Comparison of ENCODE assay signal across 23 mouse cellular contexts in the genomic region with DNA sequence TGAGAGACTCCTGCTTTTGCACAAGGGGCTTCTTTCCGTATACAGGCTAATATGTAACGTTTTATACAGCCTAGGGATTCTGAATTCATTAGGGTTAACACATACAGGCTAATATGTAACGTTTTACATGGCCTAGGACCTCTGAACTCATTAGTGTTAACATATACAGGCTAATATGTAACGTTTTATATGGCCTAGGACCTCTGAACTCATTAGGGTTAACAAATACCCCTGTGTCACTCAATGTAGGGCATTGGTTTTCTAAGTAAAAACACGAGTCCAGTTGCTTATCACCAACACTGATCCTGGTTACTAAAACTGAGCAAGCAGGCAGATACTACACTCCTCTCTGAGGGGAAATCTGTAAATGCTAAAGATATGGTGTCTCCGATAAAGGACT. TPM values are rescaled to one million over a fixed set of nuclear protein-coding genes. Genes with fewer than 3 reads are reported as not detected.
DNase-seq lines count a peak whose midpoint lies in the region; ATAC-seq and TF ChIP-seq lines count a peak whose summit lies in the region.
"Had no signal": no experiment of that assay in that cellular context is flagged by ENCODE, and none has a peak within 500 bp of the region (broad histone marks: within the 10 kb centered on the region; RNA-seq: fewer than 3 reads in every experiment).

No protein-coding gene starts in this region.

- H3K27me3 ChIP-seq in kidney, embryonic 14.5 days (ENCODE audit: control insufficient read depth, insufficient read depth, low read length): no peaks in the 10 kb centered on the region
- no peaks in the 10 kb centered on the region for H3K27me3 ChIP-seq in kidney, postnatal 0 days (ENCODE audit: insufficient read depth, low read length)
- H3K27me3 ChIP-seq in intestine, postnatal 0 days (replicated peaks; ENCODE audit: control insufficient read depth, insufficient read depth, low read length): no peaks in the 10 kb centered on the region
- H3K27me3 ChIP-seq: embryonic facial prominence, embryonic 12.5 days; embryonic facial prominence, embryonic 15.5 days; heart, embryonic 12.5 days; heart, embryonic 15.5 days; hindbrain, embryonic 13.5 days had no signal

- no peak for TF ChIP-seq CTCF in kidney, postnatal 0 days (IDR thresholded peaks at IDR 0.05; ENCODE audit: low read depth)
- no peak for TF ChIP-seq CTCF in intestine, postnatal 0 days (IDR thresholded peaks at IDR 0.05; ENCODE audit: low read depth)

- no peak overlapping the region for H3K4me2 ChIP-seq in kidney, embryonic 14.5 days (replicated peaks; ENCODE audit: low read depth, low read length)
- H3K4me2 ChIP-seq in kidney, postnatal 0 days (ENCODE audit: low read length): no peak overlapping the region
- no peak overlapping the region for H3K4me2 ChIP-seq in intestine, postnatal 0 days (replicated peaks; ENCODE audit: low read depth)
- H3K4me2 ChIP-seq: embryonic facial prominence, embryonic 12.5 days; embryonic facial prominence, embryonic 15.5 days; heart, embryonic 12.5 days; heart, embryonic 15.5 days; hindbrain, embryonic 13.5 days had no signal

- DNase-seq in kidney, postnatal 14 days: no peak
- DNase-seq in kidney, postnatal 0 days (ENCODE audit: low spot score): peak; percentile 22
- no peak for DNase-seq in kidney, adult 18-20 months
- no peak for DNase-seq in yolk sac, embryonic 10.5 days (ENCODE audit: low spot score)
- DNase-seq: cerebellum, adult 11 months; cerebellum, adult 2 months; cerebellum, adult 9-11 months; cerebellum, postnatal 25 days; gastrocnemius, postnatal 25 days; heart, adult 18-20 months; heart, postnatal 10 days; heart, postnatal 36 days had no signal

- no peaks in the 10 kb centered on the region for H3K9me3 ChIP-seq in kidney, embryonic 14.5 days (ENCODE audit: control insufficient read depth, low read length)
- H3K9me3 ChIP-seq in kidney, postnatal 0 days (replicated peaks; ENCODE audit: low read length): no peaks in the 10 kb centered on the region
- no peaks in the 10 kb centered on the region for H3K9me3 ChIP-seq in intestine, postnatal 0 days (ENCODE audit: control insufficient read depth)
- H3K9me3 ChIP-seq: embryonic facial prominence, embryonic 12.5 days; embryonic facial prominence, embryonic 15.5 days; heart, embryonic 12.5 days; heart, embryonic 15.5 days; hindbrain, embryonic 10.5 days; hindbrain, embryonic 13.5 days had no signal

- H3K4me3 ChIP-seq in kidney, embryonic 14.5 days (ENCODE audit: low read length): no peak overlapping the region
- H3K4me3 ChIP-seq in kidney, postnatal 0 days (replicated peaks; ENCODE audit: low read depth, low read length): no peak overlapping the region
- H3K4me3 ChIP-seq in intestine, postnatal 0 days (ENCODE audit: low read depth, low read length): no peak overlapping the region
- H3K4me3 ChIP-seq: embryonic facial prominence, embryonic 12.5 days; embryonic facial prominence, embryonic 15.5 days; heart, embryonic 12.5 days; heart, embryonic 15.5 days; hindbrain, embryonic 10.5 days; hindbrain, embryonic 13.5 days had no signal

- 0 out of 2 replicates have a peak, but pooled peaks cover 3% of the 10 kb centered on the region for H3K4me1 ChIP-seq in kidney, embryonic 14.5 days (ENCODE audit: control insufficient read depth, insufficient read depth, low read length)
- peaks cover 5% of the 10 kb centered on the region; the same call in 1 of the 2 replicates for H3K4me1 ChIP-seq in kidney, postnatal 0 days (replicated peaks; ENCODE audit: insufficient read depth, low read length)
- no peaks in the 10 kb centered on the region for H3K4me1 ChIP-seq in intestine, postnatal 0 days (replicated peaks; ENCODE audit: control insufficient read depth, insufficient read depth, low read length)
- H3K4me1 ChIP-seq: embryonic facial prominence, embryonic 12.5 days; embryonic facial prominence, embryonic 15.5 days; heart, embryonic 12.5 days; heart, embryonic 15.5 days had no signal

- no peaks in the 10 kb centered on the region for H3K36me3 ChIP-seq in kidney, embryonic 14.5 days (ENCODE audit: control insufficient read depth, insufficient read depth, low read length)
- no peaks in the 10 kb centered on the region for H3K36me3 ChIP-seq in kidney, postnatal 0 days (ENCODE audit: insufficient read depth, low read length)
- no peaks in the 10 kb centered on the region for H3K36me3 ChIP-seq in intestine, postnatal 0 days (ENCODE audit: control insufficient read depth, insufficient read depth)
- H3K36me3 ChIP-seq: embryonic facial prominence, embryonic 12.5 days; embryonic facial prominence, embryonic 15.5 days; heart, embryonic 12.5 days; heart, embryonic 15.5 days; hindbrain, embryonic 10.5 days; hindbrain, embryonic 13.5 days had no signal

- H3K27ac ChIP-seq in kidney, embryonic 14.5 days (ENCODE audit: low read depth, low read length): no peak overlapping the region
- H3K27ac ChIP-seq in kidney, postnatal 0 days: peak overlapping the region; percentile 32; the same call in 1 of the 2 replicates
- H3K27ac ChIP-seq in intestine, postnatal 0 days (ENCODE audit: low read depth, low read length): no peak overlapping the region
- H3K27ac ChIP-seq: embryonic facial prominence, embryonic 12.5 days; embryonic facial prominence, embryonic 15.5 days; heart, embryonic 15.5 days; hindbrain, embryonic 10.5 days; hindbrain, embryonic 13.5 days had no signal

- WGBS in kidney, embryonic 14.5 days: 58% methylated on average over 6 of the region's 6 CpGs
- 55% methylated on average over 6 of the region's 6 CpGs for WGBS in kidney, postnatal 0 days
- 37% methylated on average over 6 of the region's 6 CpGs for WGBS in intestine, postnatal 0 days

- 0 out of 2 replicates have a peak, but pooled peaks have one; percentile 21 for ATAC-seq in kidney, embryonic 14.5 days (ENCODE audit: low FRiP score, low TSS enrichment)
- peak; percentile 83 for ATAC-seq in kidney, postnatal 0 days (replicated peaks; ENCODE audit: low FRiP score, low read depth)
- peak; percentile 72 for ATAC-seq in intestine, postnatal 0 days
- ATAC-seq: CD4-positive, CD25-positive, alpha-beta regulatory T cell, adult 4 months; forebrain, embryonic 14.5 days had no signal

- H3K9ac ChIP-seq in kidney, embryonic 14.5 days (ENCODE audit: low read depth, low read length): no peak overlapping the region
- no peak overlapping the region for H3K9ac ChIP-seq in kidney, postnatal 0 days (ENCODE audit: low read depth, low read length)
- H3K9ac ChIP-seq in intestine, postnatal 0 days (ENCODE audit: low read depth, low read length): no peak overlapping the region
- H3K9ac ChIP-seq: embryonic facial prominence, embryonic 12.5 days; embryonic facial prominence, embryonic 15.5 days; heart, embryonic 12.5 days; heart, embryonic 15.5 days; hindbrain, embryonic 13.5 days had no signal

RNA-seq across cellular contexts. Expression of gene Ccdc170, which starts 49.6 kb away (rescaled TPM):
- 0.47 and 1.0 TPM in 2 replicates for polyA plus RNA-seq in kidney, embryonic 14.5 days (2014; fragmentation: Nextera tagmentation; extraction: Ambion mirVana)
- polyA plus RNA-seq in kidney, postnatal 0 days (2015; fragmentation: Nextera tagmentation; extraction: Ambion mirVana): 1.0 and 1.3 TPM in 2 replicates
- polyA plus RNA-seq in intestine, postnatal 0 days (2015; fragmentation: Nextera tagmentation; extraction: Ambion mirVana): 0.13 TPM in 1 of 2 replicates, not detected in the other
- polyA plus RNA-seq: forebrain, embryonic 11.5 days; heart, embryonic 12.5 days; heart, embryonic 15.5 days had no signal

Comparison
In these comparisons a context has a peak if more than half of its experiments do, and no peak if none do; other contexts are left out.
1. ATAC-seq: peak in every context shown above with its lines; median percentile 83 in kidney, postnatal 0 days; 72 in intestine, postnatal 0 days; 21 in kidney, embryonic 14.5 days.